Mouse (Mus musculus) liver, adult 2 months (tissue): ENCODE results near the gene Gm11273. TPM values are rescaled to one million over a fixed set of nuclear protein-coding genes. Genes with fewer than 3 reads are reported as not detected.

ENCODE experiments used
- DNase-seq: peaks from one replicate; pipeline ENCODE4 v3.0.0-alpha.2; 2011; ENCODE audit warnings: low read depth, low spot score; ENCODE audit errors: extremely low read depth
- H3K27ac ChIP-seq: fragments of 200-500 bp; replicated peaks from 2 replicates; pipeline ENCODE4 v1.5.1; 2012; ENCODE audit warnings: low read depth, mild to moderate bottlenecking, control low read depth, inconsistent platforms, low read length; ENCODE audit not compliant: insufficient read depth
- H3K27me3 ChIP-seq: fragments of 200-500 bp; 2 replicates; pipeline ENCODE4 v1.6.1; 2012; ENCODE audit warnings: mild to moderate bottlenecking, moderate library complexity, low read length, inconsistent platforms; ENCODE audit not compliant: control insufficient read depth, insufficient read depth
- H3K36me3 ChIP-seq: fragments of 200-500 bp; 2 replicates; pipeline ENCODE4 v1.6.1; 2012; ENCODE audit warnings: low read length, inconsistent platforms; ENCODE audit not compliant: control insufficient read depth, insufficient read depth
- H3K4me1 ChIP-seq: fragments of 200-500 bp; 2 replicates; pipeline ENCODE4 v1.6.1; 2011; ENCODE audit warnings: low read length; ENCODE audit not compliant: control insufficient read depth, insufficient read depth
- H3K4me3 ChIP-seq: fragments of 200-500 bp; 2 replicates; pipeline ENCODE4 v1.5.1; 2011; ENCODE audit warnings: low read depth, mild to moderate bottlenecking, control low read depth, low read length, moderate library complexity; ENCODE audit not compliant: insufficient read depth
- H3K79me2 ChIP-seq: fragments of 200-500 bp; 2 replicates; pipeline ENCODE4 v1.6.1; 2012; ENCODE audit warnings: inconsistent platforms, mild to moderate bottlenecking, low read length, moderate library complexity; ENCODE audit not compliant: control insufficient read depth, insufficient read depth
- H3K9ac ChIP-seq: fragments of 200-500 bp; 2 replicates; pipeline ENCODE4 v1.6.1; 2012; ENCODE audit warnings: low read depth, mild to moderate bottlenecking, control low read depth, inconsistent platforms, low read length
- CTCF ChIP-seq: fragments of 200-500 bp; IDR thresholded peaks from 2 replicates; pipeline ENCODE4 v1.5.1; 2011; ENCODE audit warnings: low read depth, low read length, control low read depth
- POLR2A ChIP-seq: fragments of 200-500 bp; IDR thresholded peaks from 2 replicates; pipeline ENCODE4 v1.6.1; 2011; ENCODE audit warnings: low read length, control low read depth; ENCODE audit not compliant: insufficient read depth; ENCODE audit errors: extremely low read depth
- WGBS: fragments of 180-500 bp; shearing (Covaris S2); methylation state at CpG from one replicate; pipeline ENCODE4 v1.1.7; 2018; 5-methylcytosine and 5-hydroxymethylcytosine counted together
- polyA plus RNA-seq: library from polyadenylated mRNA; depleted of rRNA; stranded (reverse); fragments of >200 nt; gene quantifications from 2 replicates; pipeline ENCODE4 v1.2.3, GENCODE M21; 2012; rRNA removed
- total RNA-seq: library from RNA; depleted of rRNA; stranded (reverse); fragments of >200 nt; gene quantifications from 2 replicates; pipeline ENCODE4 v1.2.3, GENCODE M21; 2014; rRNA removed

The Gm11273 gene
- total and polyA plus RNA-seq, 2 experiments = 23.4 to 26.0 TPM

- peaks cover 8% of the 10 kb centered on the region for H3K36me3 ChIP-seq
- no peak for DNase-seq
- no peaks in the 10 kb centered on the region for H3K27me3 ChIP-seq
- TF ChIP-seq CTCF (no peak), POLR2A (no peak)
- peaks cover 16% of the 10 kb centered on the region; the same call in 1 of the 2 replicates for H3K79me2 ChIP-seq
- WGBS = 30% methylated on average over 3 of the region's 3 CpGs
- H3K27ac ChIP-seq = no peak overlapping the region
- H3K4me3 ChIP-seq = no peak overlapping the region; the same call in 1 of the 2 replicates
- peaks cover 8% of the 10 kb centered on the region for H3K4me1 ChIP-seq
- no peak overlapping the region for H3K9ac ChIP-seq
These were observed 47.1 kb downstream of the Gm11273 start for GRCm38 (mm10) chr13:21454133-21454532.

GRCm38 (mm10) chr13:21453449-21453848, 47.8 kb downstream of the Gm11273 start, which contains the start of gene Zscan26:
Gene Zscan26, minus strand, starts transcription at chr13:21453730.
- H3K36me3 ChIP-seq = peaks cover 10% of the 10 kb centered on the region
- peak; percentile 90 for DNase-seq
- peak within 1 kb of the TSS; percentile 77 for H3K4me3 ChIP-seq
- no peaks in the 10 kb centered on the region for H3K27me3 ChIP-seq
- H3K27ac ChIP-seq = peak within 1 kb of the TSS; percentile 75
- H3K9ac ChIP-seq = peak within 1 kb of the TSS; percentile 80
- peaks cover 16% of the 10 kb centered on the region; the same call in 1 of the 2 replicates for H3K79me2 ChIP-seq
- no peak for TF ChIP-seq CTCF
- peak; percentile 77 for TF ChIP-seq POLR2A
- under 1% methylated on average over 23 of the region's 23 CpGs for WGBS
- H3K4me1 ChIP-seq = peaks cover 15% of the 10 kb centered on the region

- H3K27me3 ChIP-seq = no peaks in the 10 kb centered on the region
- H3K79me2 ChIP-seq = peaks cover 16% of the 10 kb centered on the region; the same call in 1 of the 2 replicates
- under 1% methylated on average over 13 of the region's 13 CpGs for WGBS
- H3K27ac ChIP-seq = peak overlapping the region; percentile 75
- peak overlapping the region; percentile 80 for H3K9ac ChIP-seq
- H3K4me3 ChIP-seq = peak overlapping the region; percentile 77
- H3K4me1 ChIP-seq = peaks cover 16% of the 10 kb centered on the region
- no peak for DNase-seq
- TF ChIP-seq POLR2A (no peak), CTCF (no peak)
- peaks cover 10% of the 10 kb centered on the region for H3K36me3 ChIP-seq
These were observed 48.2 kb downstream of the Gm11273 start for GRCm38 (mm10) chr13:21453042-21453441.

Other genes starting within 250 kb of the Gm11273 start
- gene Gpx5, start 208.7 kb downstream of the Gm11273 start, total RNA-seq = not detected in 2 replicates
- gene Gpx5, start 208.7 kb downstream of the Gm11273 start, polyA plus RNA-seq = not detected in 2 replicates
- 0.27 and 1.0 TPM in 2 replicates for gene Gpx6, start 189.3 kb downstream of the Gm11273 start, total RNA-seq
- 0.55 and 0.70 TPM in 2 replicates for gene Gpx6, start 189.3 kb downstream of the Gm11273 start, polyA plus RNA-seq
- gene Olfr1367, start 154.5 kb downstream of the Gm11273 start, total RNA-seq = not detected in 2 replicates
- not detected in 2 replicates for gene Olfr1367, start 154.5 kb downstream of the Gm11273 start, polyA plus RNA-seq
- gene Zscan12, start 138.6 kb downstream of the Gm11273 start, total RNA-seq = 5.4 and 6.0 TPM in 2 replicates
- 1.0 and 1.2 TPM in 2 replicates for gene Zscan12, start 138.6 kb downstream of the Gm11273 start, polyA plus RNA-seq
- gene Zkscan3, start 98.7 kb downstream of the Gm11273 start, total RNA-seq = 31.6 and 33.1 TPM in 2 replicates
- gene Zkscan3, start 98.7 kb downstream of the Gm11273 start, polyA plus RNA-seq = 10.9 and 14.5 TPM in 2 replicates
- 0.60 and 0.83 TPM in 2 replicates for gene Pgbd1, start 60.4 kb downstream of the Gm11273 start, total RNA-seq
- gene Pgbd1, start 60.4 kb downstream of the Gm11273 start, polyA plus RNA-seq = 0.20 and 0.26 TPM in 2 replicates
- 30.8 and 33.4 TPM in 2 replicates for gene Zscan26, start 47.7 kb downstream of the Gm11273 start, total RNA-seq
- 7.5 and 12.1 TPM in 2 replicates for gene Zscan26, start 47.7 kb downstream of the Gm11273 start, polyA plus RNA-seq
- 0.27 and 0.55 TPM in 2 replicates for gene Nkapl, start 32.9 kb downstream of the Gm11273 start, total RNA-seq
- 0.13 and 0.29 TPM in 2 replicates for gene Nkapl, start 32.9 kb downstream of the Gm11273 start, polyA plus RNA-seq
- 0.47 and 1.0 TPM in 2 replicates for gene Zkscan4, start 22.5 kb downstream of the Gm11273 start, total RNA-seq
- gene Zkscan4, start 22.5 kb downstream of the Gm11273 start, polyA plus RNA-seq = 0.09 and 0.29 TPM in 2 replicates
- not detected in 2 replicates for gene Gm10065, start 22.0 kb downstream of the Gm11273 start, total RNA-seq
- gene Gm10065, start 22.0 kb downstream of the Gm11273 start, polyA plus RNA-seq = not detected in 2 replicates
- gene AK157302, start 6.2 kb downstream of the Gm11273 start, total RNA-seq = 0.27 and 0.28 TPM in 2 replicates
- 0.11 TPM in 1 of 2 replicates, not detected in the other for gene AK157302, start 6.2 kb downstream of the Gm11273 start, polyA plus RNA-seq
- gene Zkscan8, start 29.7 kb upstream of the Gm11273 start, total RNA-seq = 4.7 and 5.3 TPM in 2 replicates
- gene Zkscan8, start 29.7 kb upstream of the Gm11273 start, polyA plus RNA-seq = 1.5 and 1.7 TPM in 2 replicates
- not detected in 2 replicates for gene Olfr1366, start 41.4 kb upstream of the Gm11273 start, total RNA-seq
- gene Olfr1366, start 41.4 kb upstream of the Gm11273 start, polyA plus RNA-seq = not detected in 2 replicates
- gene Olfr1535, start 58.5 kb upstream of the Gm11273 start, total RNA-seq = not detected in 2 replicates
- gene Olfr1535, start 58.5 kb upstream of the Gm11273 start, polyA plus RNA-seq = not detected in 2 replicates
- gene Olfr1364, start 80.3 kb upstream of the Gm11273 start, total RNA-seq = not detected in 2 replicates
- gene Olfr1364, start 80.3 kb upstream of the Gm11273 start, polyA plus RNA-seq = not detected in 2 replicates
- not detected in 2 replicates for gene Olfr1362, start 112.6 kb upstream of the Gm11273 start, total RNA-seq
- not detected in 2 replicates for gene Olfr1362, start 112.6 kb upstream of the Gm11273 start, polyA plus RNA-seq
- not detected in 2 replicates for gene Olfr11, start 141.1 kb upstream of the Gm11273 start, total RNA-seq
- not detected in 2 replicates for gene Olfr11, start 141.1 kb upstream of the Gm11273 start, polyA plus RNA-seq
- not detected in 2 replicates for gene Olfr1361, start 162.0 kb upstream of the Gm11273 start, total RNA-seq
- not detected in 2 replicates for gene Olfr1361, start 162.0 kb upstream of the Gm11273 start, polyA plus RNA-seq
- not detected in 2 replicates for gene Olfr1360, start 176.0 kb upstream of the Gm11273 start, total RNA-seq
- not detected in 2 replicates for gene Olfr1360, start 176.0 kb upstream of the Gm11273 start, polyA plus RNA-seq
- gene Olfr1359, start 196.7 kb upstream of the Gm11273 start, total RNA-seq = not detected in 2 replicates
- gene Olfr1359, start 196.7 kb upstream of the Gm11273 start, polyA plus RNA-seq = not detected in 2 replicates
- 1.4 and 1.5 TPM in 2 replicates for gene Hist1h2bl, start 214.7 kb upstream of the Gm11273 start, total RNA-seq
- 0.90 TPM in 1 of 2 replicates, not detected in the other for gene Hist1h2bl, start 214.7 kb upstream of the Gm11273 start, polyA plus RNA-seq
- 8.9 and 10.2 TPM in 2 replicates for gene Hist1h2ai, start 215.0 kb upstream of the Gm11273 start, total RNA-seq
- gene Hist1h2ai, start 215.0 kb upstream of the Gm11273 start, polyA plus RNA-seq = 0.64 and 1.6 TPM in 2 replicates
- gene Hist1h3h, start 216.2 kb upstream of the Gm11273 start, total RNA-seq = 24.2 and 48.6 TPM in 2 replicates
- gene Hist1h3h, start 216.2 kb upstream of the Gm11273 start, polyA plus RNA-seq = 1.8 TPM in 1 of 2 replicates, not detected in the other
- gene Hist1h2bm, start 220.6 kb upstream of the Gm11273 start, total RNA-seq = 2.8 and 7.2 TPM in 2 replicates
- gene Hist1h2bm, start 220.6 kb upstream of the Gm11273 start, polyA plus RNA-seq = not detected in 2 replicates
- gene Hist1h4j, start 233.6 kb upstream of the Gm11273 start, total RNA-seq = 21.5 and 24.9 TPM in 2 replicates
- gene Hist1h4j, start 233.6 kb upstream of the Gm11273 start, polyA plus RNA-seq = 0.31 and 1.1 TPM in 2 replicates
- 41.2 and 45.6 TPM in 2 replicates for gene Hist1h4k, start 249.1 kb upstream of the Gm11273 start, total RNA-seq
- 3.6 and 8.6 TPM in 2 replicates for gene Hist1h4k, start 249.1 kb upstream of the Gm11273 start, polyA plus RNA-seq